Mouse (Mus musculus) frontal cortex, adult (tissue): ENCODE measurements around the gene Me3.
"Not testable (repeated sequence)": the region's sequence is repeated elsewhere in the genome, so short reads cannot be mapped to it uniquely, and the experiment has no call there.

ENCODE experiments used
- ATAC-seq: cut with Nextera tagmentation; 2 replicates; pipeline ENCODE4 v1.9.2; 2017; ENCODE audit warnings: mild to moderate bottlenecking, moderate library complexity, mixed read lengths; ENCODE audit not compliant: low TSS enrichment

Me3 gene

DNA sequence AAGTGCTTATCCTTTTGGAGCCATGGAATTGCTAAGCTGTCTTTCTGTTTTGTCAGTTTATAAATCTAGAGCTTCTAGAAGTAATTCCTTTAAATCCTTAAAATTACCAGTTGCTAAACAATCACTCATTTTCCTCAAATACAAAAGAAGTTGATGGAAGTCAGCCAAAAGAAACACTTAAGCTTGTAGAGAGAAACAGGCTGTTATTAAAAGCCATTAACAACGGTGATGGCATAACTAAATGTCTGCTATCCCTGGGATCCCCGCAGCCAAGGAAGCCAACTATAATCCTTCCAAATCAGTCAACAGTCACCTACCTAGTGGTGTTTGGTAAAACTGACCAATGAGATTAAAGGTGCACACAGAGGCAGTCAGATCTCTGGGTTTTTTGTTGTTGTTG lies 98.3 kb downstream of the Me3 start:
- no peak for ATAC-seq

DNA sequence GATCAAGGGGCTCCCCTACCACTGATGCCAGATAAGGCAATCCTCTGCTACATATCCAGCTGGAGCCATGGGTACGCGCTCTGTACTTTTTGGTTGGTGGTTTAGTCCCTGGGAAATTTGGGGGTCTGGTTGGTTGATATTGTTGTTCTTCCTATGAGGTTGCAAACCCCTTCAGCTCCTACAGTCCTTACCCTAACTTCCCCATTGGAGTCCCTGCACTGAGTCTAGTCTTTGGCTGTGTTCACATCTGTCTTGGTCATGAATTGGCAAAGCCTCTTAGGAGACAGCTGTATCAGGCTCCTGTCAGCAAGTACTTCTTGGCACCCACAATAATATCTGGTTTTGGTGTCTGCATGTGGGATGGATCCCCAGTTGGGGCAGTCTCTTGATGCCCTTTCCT lies 98.9 kb downstream of the Me3 start:
- ATAC-seq, result not testable (repeated sequence)

DNA sequence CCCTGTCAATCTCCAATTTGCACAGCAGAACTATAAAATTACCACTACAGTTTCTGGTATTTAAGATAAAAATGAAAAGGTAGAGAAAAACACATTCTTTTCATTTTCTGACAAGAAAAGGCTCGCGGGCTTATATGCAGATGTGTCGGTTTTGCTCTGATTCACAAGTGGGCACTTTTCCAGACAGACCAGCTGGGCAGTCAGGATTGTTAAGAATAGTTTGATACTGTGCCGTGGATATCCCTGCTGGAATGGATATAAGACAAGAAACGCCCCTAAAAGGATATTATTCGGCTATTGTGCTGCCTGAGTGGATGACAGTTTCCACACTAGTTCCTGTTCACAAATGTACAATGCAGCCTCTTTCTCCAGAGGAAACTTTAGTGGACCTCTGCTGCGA lies 116.2 kb downstream of the Me3 start:
- no peak for ATAC-seq

DNA sequence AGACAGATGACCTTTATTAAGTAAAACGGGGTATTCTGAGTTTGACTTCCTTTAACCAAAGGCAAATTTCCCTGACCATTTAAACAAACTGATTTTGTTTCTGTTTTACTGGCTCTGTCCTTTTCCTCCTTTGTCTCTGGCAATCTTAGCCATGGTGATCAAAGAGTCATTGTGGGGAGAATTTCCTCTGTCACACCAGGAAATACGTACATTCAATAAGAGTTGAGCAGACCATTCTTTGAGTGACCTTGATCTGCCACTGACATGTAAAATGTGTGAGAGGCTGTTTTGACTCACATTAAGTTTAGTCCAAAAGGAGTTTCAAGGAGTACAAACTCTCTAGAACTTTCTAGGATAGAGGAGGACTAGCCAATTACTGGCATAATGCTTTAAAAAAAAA lies 117.0 kb downstream of the Me3 start:
- no peak for ATAC-seq

DNA sequence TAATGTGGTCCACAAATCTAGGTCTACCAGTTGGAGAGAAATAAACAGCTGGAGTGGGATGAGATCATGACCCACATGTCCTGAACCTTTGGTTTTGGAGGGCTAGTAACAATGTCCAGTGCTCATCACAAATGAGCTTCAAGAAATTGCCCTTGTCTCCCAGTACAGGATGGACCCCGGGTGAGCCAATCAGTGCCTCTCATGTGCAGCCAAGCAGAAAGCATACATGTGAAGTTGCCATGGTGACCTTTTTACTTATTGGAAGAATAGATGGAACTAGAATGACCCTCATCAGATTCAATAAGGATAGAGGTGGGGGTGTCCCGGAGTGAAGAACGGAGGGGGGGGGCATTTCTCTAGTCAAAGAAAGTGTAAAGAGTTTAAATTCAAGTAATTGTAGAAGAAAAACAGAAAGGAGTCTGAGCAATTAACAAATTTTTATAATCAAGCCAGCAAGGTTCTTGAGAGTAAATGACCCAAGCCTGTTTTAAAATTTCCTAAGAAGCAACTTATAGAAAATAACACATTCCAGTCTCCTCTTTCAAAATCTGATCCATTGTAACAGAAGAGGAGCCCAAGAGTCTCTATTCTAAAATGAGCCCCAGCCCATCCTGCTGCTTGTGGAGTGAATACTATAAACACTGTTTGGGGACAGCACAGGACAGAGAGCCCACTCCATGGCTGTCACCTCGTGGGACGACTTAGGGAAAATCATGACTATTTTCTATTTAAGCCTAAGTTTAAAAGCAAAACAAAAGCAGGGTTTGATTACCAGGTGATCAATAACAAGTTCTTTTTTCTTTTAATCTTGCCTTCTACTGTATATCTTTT lies 134.7 kb downstream of the Me3 start:
- ATAC-seq, result no peak

DNA sequence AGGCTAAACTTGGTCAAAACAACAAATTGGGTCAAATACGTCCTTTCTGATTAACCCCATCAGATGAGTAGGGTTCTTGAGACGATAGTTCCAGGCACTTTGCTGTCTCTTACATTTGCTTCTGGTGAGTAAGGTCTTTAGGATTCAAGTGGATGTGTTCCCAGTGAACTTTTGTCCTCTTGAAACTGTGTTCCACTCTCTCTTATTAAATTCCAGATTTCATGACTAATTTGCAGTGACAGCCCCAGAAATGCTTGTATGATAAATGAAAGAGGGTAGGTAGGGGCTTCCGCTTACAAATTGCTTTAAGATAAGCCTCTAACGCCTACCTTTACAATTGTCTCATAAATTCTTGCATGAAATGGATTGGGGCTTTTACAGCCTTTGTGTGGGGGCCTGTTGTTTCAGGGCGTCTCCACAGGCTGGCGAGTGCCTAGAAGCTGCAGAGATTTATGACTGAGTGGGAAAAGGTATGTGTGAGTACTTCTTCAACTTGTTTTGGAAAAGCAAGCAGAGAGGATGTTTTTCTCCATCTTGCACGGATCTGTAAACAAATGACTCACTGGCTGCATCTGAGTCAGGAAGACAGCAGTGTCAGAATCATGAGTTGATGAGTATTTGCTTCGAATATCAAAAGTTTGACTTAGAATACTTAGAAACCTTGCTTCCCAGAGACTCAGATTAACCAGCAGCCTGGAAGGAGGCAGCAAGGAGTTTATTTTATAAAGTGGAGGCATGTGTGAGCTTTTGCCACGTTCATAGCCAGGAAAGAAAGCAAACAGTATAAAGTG lies 137.1 kb downstream of the Me3 start:
- ATAC-seq, result no peak

DNA sequence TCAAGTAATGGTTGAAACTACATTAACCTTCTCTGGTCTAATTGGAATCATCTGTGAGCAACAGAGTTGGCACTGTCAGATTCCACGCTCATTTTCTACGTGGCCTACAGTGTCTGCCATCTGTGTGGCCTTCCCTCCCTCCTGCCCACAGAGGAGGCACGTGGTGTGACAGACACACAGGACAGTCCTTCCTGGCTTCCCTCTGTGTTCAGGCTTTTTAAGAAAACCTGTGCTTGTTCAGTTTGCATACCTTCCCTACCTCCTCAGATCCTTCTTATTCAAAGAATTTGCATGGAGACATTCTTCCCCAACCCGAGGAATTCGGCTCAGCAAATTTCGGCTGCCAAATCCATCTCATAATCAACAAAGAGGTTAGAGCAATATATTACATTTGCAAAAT lies 137.8 kb downstream of the Me3 start:
- no peak for ATAC-seq

DNA sequence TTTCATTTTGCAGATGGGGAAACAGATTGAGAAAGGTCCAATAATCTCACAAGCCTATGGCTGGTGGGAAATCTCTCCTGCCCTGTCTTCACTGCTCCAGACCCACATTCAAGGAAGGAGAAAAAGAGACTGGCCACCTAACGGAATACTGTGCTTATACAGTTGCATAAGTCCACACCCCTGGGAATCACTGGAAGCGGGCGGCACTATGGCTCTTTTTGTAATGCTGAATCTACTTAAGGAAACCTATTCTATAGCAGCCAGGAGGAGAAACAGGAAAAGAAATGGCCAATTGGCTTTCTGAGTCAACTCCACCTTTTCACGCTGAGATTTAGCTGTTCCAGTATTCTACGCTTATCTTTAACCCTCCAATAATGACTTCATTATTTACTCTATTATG lies 140.7 kb downstream of the Me3 start:
- ATAC-seq, result no peak

DNA sequence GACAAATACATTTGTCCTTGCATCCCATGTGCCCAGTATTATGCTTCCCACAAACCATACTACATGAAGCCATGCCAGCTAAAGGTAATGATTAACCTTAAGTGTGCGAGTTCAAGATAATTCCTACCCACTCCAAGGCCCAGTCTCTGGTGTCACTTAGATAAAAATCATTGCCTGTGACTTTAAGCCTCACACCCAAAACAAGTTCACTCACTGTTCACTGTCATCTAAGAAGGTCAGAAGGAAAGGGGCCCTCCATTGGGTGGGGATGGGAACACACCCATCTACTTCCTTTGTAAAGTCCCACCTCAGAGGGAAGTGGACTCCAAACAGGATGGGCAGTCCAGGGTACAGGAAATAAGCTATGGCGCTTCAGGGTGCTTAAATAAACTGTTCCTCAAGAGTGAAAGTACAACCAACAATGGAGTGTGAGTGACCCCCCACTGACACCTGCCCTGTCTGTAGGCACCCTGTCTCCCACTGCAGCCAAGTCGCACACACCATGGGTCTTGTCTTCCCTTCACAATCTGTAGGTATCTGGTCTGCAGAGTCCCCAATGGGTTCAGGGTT lies 141.2 kb downstream of the Me3 start:
- no peak for ATAC-seq

DNA sequence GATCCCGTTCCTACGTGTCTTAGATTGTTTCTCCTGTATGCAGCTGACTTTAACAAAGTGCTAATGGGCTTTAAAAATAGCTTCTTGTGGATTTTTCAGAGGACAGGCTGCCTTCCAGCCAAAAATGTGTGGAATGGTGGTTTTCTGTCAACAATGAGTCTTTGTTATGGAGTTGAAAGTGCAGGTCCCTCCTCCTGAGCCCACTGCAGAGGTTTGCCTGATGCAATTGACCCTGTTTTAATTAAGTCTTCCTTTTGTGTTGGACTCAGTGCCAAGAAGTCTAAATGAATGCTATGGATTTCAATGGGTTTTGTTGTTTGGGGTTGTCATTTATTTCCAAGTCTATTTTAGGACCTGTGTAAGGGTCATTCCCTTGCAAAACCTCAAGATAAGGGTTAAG lies 141.7 kb downstream of the Me3 start:
- ATAC-seq, result no peak

DNA sequence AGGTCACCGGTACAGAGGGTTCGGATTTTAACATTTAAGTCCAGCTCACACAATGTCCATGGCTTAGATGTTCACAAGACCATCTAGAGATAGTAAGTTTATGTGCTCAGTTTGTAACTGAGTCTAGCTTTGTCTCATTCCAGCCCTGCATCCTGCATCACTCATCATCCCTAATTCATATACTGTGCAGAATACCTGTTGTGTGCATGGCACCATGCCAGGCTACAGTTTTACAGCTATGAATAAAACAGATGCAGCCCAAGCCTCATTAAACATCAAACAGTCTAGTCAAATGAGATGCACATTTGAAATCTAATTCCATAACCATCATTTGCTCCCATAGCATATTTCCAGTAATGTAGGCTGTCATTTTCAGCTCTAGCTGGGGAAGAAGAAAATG lies 143.7 kb downstream of the Me3 start:
- ATAC-seq, result no peak

DNA sequence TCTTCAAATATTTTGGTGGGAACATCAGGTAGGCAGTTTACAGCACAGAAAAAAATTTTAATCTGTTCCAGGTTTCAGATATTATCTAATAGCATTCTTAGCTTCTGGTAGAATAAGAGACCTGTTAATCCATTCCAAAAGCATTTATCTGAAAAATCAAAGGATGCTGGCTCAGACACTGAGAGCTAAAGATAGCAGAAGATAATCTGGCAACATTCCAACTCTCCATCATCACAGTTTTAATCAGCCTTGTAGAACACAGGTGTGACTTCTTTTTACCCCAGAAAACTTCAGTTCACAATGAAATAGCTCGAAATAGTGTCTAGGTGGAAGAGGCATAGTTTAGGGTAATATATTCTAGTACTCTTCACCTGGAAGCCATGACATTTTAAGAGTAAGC lies 149.2 kb downstream of the Me3 start:
- ATAC-seq, result no peak

DNA sequence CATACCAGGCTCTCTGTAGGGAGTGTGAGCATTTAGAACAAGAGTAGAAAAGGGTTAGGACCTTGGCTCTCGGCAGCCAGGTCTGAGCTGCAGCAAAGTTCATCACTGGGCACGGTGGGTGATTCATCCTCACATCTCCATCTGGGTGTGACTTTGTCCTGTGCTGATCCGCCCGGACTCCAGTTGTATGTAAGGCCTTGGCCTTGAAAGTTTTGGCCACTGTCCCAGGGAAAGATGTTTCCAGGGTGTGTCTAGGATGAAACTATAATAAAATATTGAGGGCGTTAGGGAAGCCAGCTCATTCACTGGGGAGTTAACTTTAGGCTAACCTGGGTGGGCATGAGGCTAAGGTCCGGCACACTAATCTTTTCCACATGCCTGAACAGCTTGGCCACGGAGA lies 155.5 kb downstream of the Me3 start:
- ATAC-seq, result no peak

DNA sequence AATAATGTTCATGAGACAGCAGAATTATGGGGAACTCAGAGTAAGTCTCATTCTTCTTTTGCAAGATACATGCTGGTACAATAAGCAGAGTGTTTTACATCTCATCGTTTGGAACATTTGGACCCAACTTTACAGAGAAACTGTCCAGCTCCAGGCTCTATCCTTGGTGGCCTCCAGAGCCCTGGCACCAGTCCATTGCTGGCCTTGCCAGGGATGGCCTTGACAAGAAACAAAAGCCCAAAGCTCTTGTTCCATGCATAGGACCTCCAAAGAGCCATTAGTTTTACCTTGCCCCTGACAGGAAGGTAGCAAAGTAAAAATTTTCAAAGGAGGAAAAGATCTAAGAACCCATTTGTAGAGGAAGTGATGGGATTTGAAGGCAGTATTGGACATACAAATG lies 160.4 kb downstream of the Me3 start:
- no peak for ATAC-seq

DNA sequence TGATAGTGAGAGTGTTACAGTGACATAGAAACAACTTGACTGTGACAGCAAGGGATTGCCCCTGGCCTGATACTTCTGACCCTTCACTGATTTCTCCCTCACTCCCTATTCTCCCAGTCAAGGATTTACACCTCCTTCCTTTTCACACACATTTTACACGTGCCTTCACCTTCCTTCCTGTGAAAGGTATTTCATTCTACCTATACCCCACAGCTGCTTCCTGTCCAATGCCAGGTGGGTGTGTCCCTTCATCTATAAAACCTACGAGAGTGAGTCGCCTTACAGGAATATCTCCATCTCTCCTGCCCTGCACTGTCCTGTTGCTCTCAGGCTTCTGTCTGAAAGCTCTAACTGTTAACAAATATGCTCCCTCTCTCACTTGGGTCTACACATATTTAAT lies 163.2 kb downstream of the Me3 start:
- ATAC-seq, result no peak

DNA sequence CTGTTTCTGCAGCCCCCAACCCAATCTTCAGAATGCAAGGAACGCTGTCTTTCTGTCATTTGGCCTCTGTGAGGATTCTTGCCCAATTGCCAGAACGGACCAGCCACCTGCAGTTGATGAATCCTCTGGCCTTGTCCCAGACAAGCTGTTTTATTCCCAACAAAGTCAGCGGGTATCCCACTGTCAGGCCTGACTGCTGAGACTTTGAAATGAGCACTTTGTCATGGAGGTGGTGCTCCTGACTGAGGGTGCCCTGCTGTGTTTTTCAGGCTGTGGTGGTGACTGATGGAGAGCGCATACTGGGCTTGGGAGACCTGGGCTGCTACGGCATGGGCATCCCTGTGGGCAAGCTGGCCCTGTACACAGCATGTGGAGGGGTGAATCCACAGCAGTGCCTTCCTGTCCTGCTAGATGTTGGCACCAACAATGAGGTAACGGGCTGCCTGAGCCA lies 164.2 kb downstream of the Me3 start:
- no peak for ATAC-seq

DNA sequence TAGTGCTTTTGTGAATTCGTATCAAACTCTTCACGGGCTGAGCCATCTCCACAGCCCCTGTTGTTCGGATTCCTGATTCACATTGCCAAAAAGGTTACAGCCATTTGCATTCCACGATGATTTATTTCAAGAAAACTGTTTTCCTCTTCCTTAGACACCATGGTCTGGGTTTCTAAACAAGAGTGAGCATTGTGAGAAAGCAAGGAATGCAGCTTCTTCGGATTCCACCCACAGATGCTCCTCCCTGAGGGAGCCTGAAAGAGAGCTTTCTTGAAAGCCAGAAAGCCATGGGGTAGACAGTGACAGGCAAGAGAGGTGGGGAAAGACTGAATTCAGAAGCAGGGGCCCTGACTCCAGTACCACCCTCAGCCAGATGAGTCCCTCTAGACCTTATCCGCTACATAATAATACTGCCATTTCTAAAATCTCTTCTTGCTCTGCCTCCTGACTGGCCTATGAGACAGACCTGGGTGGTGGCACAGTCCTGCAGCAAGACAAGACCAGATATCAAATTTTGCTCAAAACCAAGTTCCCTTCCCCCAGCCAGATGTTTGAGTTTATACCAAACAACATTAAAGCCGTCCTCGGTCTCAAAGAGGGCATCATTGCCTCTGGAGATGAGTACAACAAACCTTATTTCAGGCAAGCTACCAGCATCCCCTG lies 166.3 kb downstream of the Me3 start:
- peak; percentile 62 for ATAC-seq

DNA sequence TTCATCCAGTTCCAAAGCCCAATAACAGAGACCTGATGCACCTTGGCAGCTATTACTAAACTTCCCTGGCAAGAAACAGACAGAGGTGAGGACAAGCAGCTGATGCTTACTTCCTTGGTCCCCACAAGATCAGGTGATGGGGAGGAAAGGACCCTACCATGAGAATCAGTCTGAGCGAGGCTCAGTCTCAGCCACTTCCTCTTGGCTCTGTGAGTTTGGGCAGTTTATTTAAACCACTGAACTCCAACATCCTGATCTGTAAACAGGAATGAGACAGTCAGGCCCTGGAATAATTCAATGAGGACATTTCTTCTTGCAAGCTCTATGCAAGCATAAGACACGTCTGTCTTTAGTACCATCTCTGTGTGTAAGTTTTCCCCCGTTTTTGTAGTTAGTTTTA lies 170.3 kb downstream of the Me3 start:
- no peak for ATAC-seq

DNA sequence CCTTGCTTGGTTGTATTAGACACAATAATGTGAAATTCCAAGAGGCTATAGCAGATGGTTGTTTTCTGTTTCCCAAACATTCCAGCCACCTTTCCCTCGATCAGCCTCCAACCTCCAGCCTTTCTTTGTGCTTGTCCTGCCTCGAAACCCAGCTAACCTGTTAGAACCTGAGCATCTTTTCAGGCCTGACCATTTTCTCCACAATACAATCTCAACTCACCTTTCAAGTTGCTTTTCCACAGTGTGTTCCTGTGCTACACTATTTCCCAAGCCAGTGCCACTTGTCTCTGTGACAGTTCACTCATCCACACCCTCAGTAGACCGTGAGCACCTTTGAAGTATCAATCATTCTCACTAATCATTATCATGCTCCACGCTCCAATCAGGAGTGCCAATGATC lies 171.8 kb downstream of the Me3 start:
- ATAC-seq, result no peak

DNA sequence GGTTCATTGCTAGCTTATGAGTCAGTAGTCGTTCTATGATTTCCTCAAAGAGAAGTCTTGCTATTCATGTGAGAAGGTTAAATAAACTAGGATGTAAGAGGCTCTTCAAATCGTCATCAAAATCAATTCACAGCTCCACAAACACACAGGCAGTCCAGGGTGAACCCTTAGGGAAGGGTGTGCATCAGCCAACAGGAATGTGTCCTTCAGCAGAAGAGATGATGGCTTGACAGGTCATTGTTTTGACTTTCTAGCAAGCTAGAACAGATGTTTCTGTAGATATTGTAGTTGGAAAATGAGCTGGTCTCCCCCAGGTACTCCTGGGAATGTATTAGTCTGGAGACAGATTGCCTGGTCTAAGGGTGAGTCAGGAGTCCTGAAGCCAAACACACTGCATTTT lies 177.2 kb downstream of the Me3 start:
- ATAC-seq, result no peak

DNA sequence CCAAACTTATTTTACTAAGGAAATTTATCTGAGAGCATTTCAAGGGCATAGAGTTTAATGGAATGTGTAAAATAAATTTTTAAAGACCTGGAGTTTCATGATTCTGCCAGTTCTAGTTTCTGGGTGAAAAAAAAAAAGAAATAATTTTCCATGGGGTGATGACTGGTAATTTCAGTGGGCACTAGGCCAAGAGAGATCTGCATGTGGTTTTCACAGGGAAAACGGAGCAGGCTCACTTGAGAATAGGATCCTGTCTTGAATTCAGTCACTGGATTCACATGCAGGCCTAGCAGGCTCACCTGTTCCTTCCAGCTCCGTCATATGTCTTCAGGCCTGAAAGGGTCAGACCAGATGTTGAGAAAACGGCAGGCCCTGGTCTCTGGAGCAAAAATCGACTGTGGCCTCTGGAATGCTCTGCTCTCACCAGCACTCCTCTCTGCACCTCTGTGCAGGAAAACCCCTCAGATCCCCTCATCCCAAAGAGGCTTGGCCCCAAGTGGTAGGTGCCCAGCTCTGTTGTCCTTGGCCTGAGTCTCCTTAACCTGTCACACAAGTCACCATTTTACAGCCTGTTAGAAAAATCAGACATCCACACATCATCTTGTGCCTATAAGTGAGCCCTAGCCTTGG lies 196.4 kb downstream of the Me3 start:
- ATAC-seq, result no peak

DNA sequence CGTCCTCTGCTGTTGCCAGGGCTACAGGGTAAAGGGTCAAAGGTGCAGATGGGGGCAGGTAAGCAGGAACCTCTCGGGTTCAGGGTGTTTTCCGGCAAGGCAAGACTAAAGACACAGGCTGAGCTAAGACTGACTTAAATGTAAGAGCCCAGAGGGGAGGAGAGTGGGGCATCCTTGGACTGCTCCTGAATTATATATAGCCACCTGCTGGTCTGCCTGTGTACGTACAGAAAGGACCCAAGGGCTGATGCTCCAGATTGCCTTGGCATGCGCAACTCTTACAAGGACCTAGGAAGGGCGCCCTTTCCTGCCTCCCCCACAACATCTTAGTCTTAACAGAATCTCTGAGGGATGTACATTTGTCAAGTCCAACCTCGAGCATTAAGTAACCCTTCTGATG lies 197.0 kb downstream of the Me3 start:
- ATAC-seq, result peak; percentile 70; the same call in 1 of the 2 replicates
